Mouse (Mus musculus) left cerebral cortex, postnatal 4 days (tissue): Measurements from ENCODE around the gene Zfp85. TPM values are rescaled to one million over a fixed set of nuclear protein-coding genes. Genes with fewer than 3 reads are reported as not detected.

Experiments used
- total RNA-seq, 2 experiments: library from RNA; stranded (reverse); gene quantifications; 2 replicates each; pipeline ENCODE4 v1.2.3; 2021

Gene Zfp85
- total RNA-seq, 2 experiments from 2014 or later = 7.2 to 9.1 TPM

Other genes with a start within 250 kb of the Zfp85 start
- not detected for gene Gm26965, start 229.1 kb downstream of the Zfp85 start, total RNA-seq
- gene Zfp87, start 229.1 kb downstream of the Zfp85 start, total RNA-seq = 10 to 100 TPM; 25.6 to 26.7 TPM
- gene Zfp748, start 201.4 kb downstream of the Zfp85 start, total RNA-seq = 10 to 100 TPM; 10.1 to 10.9 TPM
- gene Zfp729b, start 145.5 kb downstream of the Zfp85 start, total RNA-seq = 10 to 100 TPM; 11.3 to 11.4 TPM
- gene Gm49345, start 117.5 kb downstream of the Zfp85 start, total RNA-seq = 1 to 10 TPM in 1 of 2 experiments, under 1 TPM in 1; 0.48 to 1.1 TPM
- gene Zfp729a, start 117.4 kb downstream of the Zfp85 start, total RNA-seq = 1 to 10 TPM; 9.7 to 10.0 TPM
- gene Zfp738, start 68.2 kb downstream of the Zfp85 start, total RNA-seq = 10 to 100 TPM; 21.5 to 25.0 TPM
- 10 to 100 TPM; 20.6 TPM for gene Zfp65, start 26.1 kb downstream of the Zfp85 start, total RNA-seq
- gene Zfp493, start 24.5 kb upstream of the Zfp85 start, total RNA-seq = 1 to 10 TPM; 3.2 to 4.9 TPM
- gene Zfp273, start 58.5 kb upstream of the Zfp85 start, total RNA-seq = 10 to 100 TPM in 1 of 2 experiments, 1 to 10 TPM in 1; 7.9 to 11.2 TPM
- gene Gm10037, start 75.9 kb upstream of the Zfp85 start, total RNA-seq = 1 to 10 TPM; 3.8 to 5.3 TPM
- gene BC048507, start 108.1 kb upstream of the Zfp85 start, total RNA-seq = not detected